Mouse (Mus musculus) erythroblast, embryonic 14.5 days (primary cell): ENCODE measurements around the gene Slc16a4.

Source experiments
- GATA1 ChIP-seq: IDR thresholded peaks from 2 replicates; pipeline ENCODE4 v1.6.1; 2012; ENCODE audit warnings: low read length, inconsistent platforms, mixed read lengths
- TAL1 ChIP-seq: IDR thresholded peaks from 3 replicates; pipeline ENCODE4 v1.6.1; 2012; ENCODE audit warnings: low read length, inconsistent platforms, mixed read lengths

DNA sequence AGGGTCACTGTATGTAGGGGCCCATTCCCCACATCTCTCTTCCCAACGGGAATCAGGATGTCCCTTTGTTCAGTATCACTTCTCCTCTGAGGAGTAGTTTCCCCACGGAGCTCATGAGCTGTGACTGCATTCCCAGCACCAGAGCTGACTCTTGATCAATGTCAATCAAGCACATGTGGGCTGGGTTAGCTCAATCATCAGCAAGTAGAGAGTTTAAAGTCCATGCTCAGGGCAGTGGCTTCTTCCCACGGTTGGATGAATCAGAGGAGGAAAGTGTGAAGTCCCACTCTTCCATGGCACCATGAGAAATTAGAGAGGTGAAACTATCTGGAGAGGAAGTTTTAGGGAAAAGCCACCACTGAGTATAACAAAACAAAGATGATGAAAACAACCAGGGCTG lies 42.0 kb upstream of the Slc16a4 start:
- TF ChIP-seq GATA1 (no peak), TAL1 (no peak)
